Mouse (Mus musculus) macrophage (primary cell): Measurements from ENCODE around the gene Abca5. TPM values are rescaled to one million over a fixed set of nuclear protein-coding genes. Genes with fewer than 3 reads are reported as not detected.

Experiments used
- polyA plus RNA-seq: library from polyadenylated mRNA; stranded (reverse); fragments of 250-400 nt; gene quantifications from 3 replicates; pipeline ENCODE4 v1.2.4, GENCODE M21; 2018; ENCODE audit warnings: inconsistent platforms

Gene Abca5
- polyA plus RNA-seq, 1 experiment from 2014 or later, result 0.30 TPM

Other genes with a start within 250 kb of the Abca5 start
- not detected in 3 replicates for gene Abca8a, start 241.7 kb downstream of the Abca5 start, polyA plus RNA-seq
- 2.6 to 5.1 TPM (median 4.1 TPM) in 3 replicates for gene Abca9, start 169.5 kb downstream of the Abca5 start, polyA plus RNA-seq
- 0.11 to 0.28 TPM in 2 of 3 replicates, not detected in the other for gene Abca6, start 85.9 kb downstream of the Abca5 start, polyA plus RNA-seq
- gene Map2k6, start 61.4 kb upstream of the Abca5 start, polyA plus RNA-seq, result 2.0 to 3.1 TPM (median 2.6 TPM) in 3 replicates